Mouse (Mus musculus) kidney, adult 8-10 months (tissue): ENCODE measurements at regions not wholly inside any gene's neighbourhood (a gene's known extent, or its start where the extent isn't known, plus 50 kb on each side); places are given as distances from the start of the nearest gene placed in this dataset.

ENCODE experiments used
- DNase-seq, 2 experiments: peaks; one replicate each; pipeline ENCODE4 v3.0.0; 2022

- no peak for DNase-seq
Measured at GRCm38 (mm10) chr6:102977122-102977521, 404.2 kb upstream of the Cntn3 start.

GRCm38 (mm10) chr6:103023326-103023725, 450.4 kb upstream of the Cntn3 start:
- peak; percentile 7 to 55 for DNase-seq

- no peak for DNase-seq
Measured at GRCm38 (mm10) chr6:103024006-103024405, 451.1 kb upstream of the Cntn3 start.

- no peak for DNase-seq
Measured at GRCm38 (mm10) chr6:103028150-103028549, 455.2 kb upstream of the Cntn3 start.

DNA sequence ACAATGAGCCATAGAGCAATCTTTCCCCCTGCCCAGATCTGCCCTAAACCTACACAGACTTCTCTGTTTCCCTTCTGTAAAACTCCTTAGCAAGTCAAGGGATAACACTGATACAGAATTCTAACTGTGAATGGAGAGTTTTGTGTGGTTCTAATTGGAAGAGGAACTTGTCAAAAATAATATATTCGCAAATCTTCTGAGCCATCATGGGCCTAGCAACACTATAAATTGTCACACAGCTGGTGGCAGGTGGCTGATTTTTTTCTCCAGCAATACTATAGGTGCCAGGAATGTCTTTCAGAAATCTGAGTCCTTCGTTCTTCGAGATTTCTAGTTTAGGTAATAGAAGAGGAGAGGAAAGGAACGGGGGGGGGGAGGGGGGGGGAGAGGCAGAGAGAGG, 460.5 kb upstream of the Cntn3 start:
- DNase-seq = no peak

GRCm38 (mm10) chr6:103033919-103034318, 461.0 kb upstream of the Cntn3 start:
- DNase-seq = no peak

GRCm38 (mm10) chr6:103060591-103060990, 449.8 kb upstream of the Chl1 start:
- no peak for DNase-seq

DNA sequence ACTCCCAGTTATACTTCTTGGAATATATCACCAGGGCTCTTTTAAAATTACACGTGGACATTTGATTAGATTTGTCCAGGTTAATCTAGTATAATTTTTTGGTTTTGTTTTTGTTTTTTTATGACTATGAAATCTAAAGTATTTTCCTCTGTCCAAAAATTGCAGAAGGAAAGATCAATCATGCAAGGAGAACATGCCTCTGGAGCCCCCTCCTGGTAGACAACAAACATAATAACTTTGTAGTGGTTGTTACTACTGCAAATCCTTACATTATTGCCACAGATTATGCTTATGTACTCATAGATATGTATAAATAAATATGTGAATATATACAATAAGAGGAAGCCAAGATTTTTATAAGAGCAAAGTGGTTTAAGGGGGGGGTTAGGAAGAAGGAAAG, 404.2 kb upstream of the Chl1 start:
- DNase-seq = no peak

DNA sequence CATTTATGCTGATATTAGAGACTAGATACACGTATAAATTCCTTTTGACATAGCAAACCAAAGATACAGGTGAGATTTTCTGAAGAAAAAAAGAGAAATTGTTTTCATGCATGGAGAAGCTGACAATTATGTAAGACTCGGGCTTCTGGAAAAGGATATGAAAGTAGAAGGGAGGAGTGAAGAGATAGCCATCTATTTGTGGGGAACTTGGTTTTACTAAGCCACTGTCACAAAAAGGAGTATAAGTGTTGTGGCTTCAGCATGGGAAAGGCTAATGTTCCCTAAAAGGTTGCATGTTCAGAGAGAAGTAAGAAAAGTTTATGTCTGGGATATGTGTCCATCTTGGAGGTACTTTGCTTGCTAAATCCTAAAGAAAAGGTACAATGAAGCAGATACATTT, 390.8 kb upstream of the Chl1 start:
- no peak for DNase-seq

DNA sequence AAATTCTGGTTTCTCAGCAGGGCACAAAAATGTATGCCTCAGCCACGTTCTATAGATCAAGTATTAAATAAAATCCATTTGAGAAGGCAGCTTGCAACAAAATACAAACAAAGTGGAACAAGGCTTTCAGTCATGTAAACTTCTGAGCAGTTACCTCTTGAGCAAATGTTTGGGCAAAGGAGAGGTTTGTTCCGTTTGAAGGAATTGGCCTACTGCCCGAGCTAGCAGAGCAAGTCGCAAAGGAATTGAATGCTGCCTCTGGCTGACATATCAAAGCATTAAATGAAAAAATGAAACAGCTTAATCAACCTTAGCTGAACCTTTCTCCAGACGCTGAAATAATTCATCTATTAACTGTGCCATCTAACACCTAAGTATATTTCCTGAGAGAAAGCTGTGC, 369.5 kb upstream of the Chl1 start:
- DNase-seq = no peak

- no peak for DNase-seq
Measured at GRCm38 (mm10) chr6:103177851-103178250, 332.5 kb upstream of the Chl1 start.

- no peak for DNase-seq
Measured at GRCm38 (mm10) chr6:103183355-103183754, 327.0 kb upstream of the Chl1 start.

GRCm38 (mm10) chr6:103196838-103197237, 313.5 kb upstream of the Chl1 start:
- DNase-seq = no peak

GRCm38 (mm10) chr6:103201605-103202004, 308.8 kb upstream of the Chl1 start:
- DNase-seq = no peak

DNA sequence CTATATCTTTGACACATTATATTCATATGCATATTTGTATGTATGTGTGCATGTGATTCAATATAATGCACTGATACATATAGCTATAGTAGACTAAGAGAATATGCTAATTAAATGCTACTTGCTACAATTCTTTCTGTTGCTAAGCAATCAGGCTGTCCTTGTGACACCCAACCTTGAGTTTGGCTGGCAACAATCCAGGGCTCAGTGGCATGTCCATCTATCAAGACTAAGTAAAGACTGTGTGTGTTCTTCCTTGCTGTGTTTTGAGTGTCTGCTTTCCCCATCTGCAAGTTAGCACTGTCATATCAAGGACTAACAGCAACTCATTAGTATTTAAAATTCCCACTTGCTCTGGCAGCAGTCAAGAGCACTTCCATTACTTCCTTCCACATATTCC, 301.2 kb upstream of the Chl1 start:
- DNase-seq = no peak

DNA sequence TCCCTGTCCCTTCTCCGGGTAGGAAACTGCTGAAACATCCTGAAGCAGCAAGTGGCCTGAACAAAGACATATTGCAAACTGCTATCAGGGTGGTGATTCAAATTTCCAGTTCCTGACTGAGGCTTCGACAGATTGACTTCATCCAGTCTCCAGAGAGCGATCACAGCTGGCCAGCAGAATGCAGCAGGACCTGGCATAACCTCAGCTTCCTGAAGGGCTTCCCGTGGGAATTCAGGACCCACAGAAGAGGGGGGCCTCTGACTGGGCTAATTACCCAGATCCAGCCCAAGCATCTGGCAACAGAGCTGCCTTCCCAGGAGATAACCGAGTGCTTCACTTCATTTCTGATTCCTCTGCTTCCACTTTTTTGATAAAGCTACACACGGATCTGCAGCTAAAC, 297.2 kb upstream of the Chl1 start:
- no peak for DNase-seq

GRCm38 (mm10) chr6:103236896-103237295, 273.5 kb upstream of the Chl1 start:
- no peak for DNase-seq

- no peak for DNase-seq
Measured at GRCm38 (mm10) chr6:103268984-103269383, 241.4 kb upstream of the Chl1 start.

DNA sequence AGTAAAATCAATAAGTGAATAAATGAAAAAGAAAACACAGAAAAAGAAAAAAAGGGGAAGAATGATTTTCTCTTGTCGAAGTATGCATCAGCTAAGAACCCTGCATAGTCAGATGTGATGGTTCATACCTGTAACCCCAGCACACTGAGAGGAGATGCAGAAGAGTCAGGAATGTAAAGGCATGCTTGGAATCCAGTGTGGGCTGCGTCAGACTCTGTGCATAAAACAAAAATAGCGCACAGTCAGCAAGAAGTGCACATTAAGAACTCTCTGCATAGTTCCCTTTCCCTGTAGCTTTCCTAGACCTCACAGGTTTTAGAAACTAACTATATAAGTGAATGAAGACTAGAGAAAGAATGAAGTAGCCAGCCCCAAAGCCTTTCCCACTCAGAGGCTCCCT, 238.2 kb upstream of the Chl1 start:
- DNase-seq = no peak

GRCm38 (mm10) chr6:103275071-103275470, 235.3 kb upstream of the Chl1 start:
- DNase-seq = no peak

GRCm38 (mm10) chr6:103275476-103275875, 234.9 kb upstream of the Chl1 start:
- DNase-seq = no peak

- DNase-seq = no peak
Measured at GRCm38 (mm10) chr6:103296015-103296414, 214.4 kb upstream of the Chl1 start.

DNA sequence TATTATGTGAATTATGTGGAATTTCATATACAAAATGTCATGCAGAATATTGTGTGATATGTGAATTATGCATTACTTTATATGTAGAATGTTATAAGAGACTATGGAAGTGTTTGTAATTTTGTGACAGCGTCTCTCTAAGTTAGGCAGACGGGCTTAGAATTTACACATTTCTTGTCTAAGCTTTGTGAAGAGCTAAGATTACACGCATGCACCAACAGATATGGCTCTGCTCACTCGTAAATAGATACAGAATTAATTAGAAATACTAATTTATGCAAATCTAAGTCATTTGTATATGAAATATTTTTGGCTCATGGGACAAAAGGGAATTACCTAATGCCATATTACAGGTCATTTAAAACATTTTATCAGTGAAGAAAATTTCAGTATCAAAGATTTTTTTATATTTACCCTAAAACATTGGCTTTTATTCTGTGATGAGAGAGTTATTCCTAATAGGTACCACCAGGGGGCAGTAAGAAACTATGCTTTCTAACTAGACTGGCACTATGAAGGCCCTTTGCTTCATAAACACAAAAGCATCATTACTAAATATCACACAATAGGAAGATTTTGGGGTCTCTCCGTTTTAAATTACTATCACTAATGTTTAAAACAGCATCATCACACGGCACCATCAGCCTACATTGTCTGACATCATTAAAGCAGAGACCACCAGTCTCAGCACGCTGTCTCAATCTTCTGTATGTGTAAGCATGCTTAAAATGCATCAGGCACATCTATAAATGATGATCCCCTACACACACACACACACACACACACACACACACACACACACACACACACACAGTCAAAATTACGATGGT, 203.8 kb upstream of the Chl1 start:
- DNase-seq = no peak

- no peak for DNase-seq
Measured at GRCm38 (mm10) chr6:103307250-103307580, 203.2 kb upstream of the Chl1 start.

DNA sequence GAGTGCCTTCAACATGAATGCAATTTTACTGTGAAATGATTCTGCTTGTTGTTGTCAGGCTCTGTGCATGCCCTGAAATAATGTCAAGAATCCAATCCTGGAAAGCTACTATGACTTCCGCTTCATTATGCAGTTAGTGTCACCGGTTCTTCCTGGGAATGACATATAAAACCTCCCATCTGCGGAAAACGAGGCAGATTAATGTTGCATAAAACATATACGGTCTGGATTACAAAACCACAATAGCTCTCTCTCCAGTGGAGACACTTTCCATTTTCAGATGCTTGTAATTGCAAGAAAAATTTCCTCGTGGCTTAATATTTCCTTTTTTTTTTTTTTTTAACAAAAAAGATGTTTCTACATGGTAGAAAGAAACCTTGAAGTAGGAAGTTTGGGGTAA, 198.2 kb upstream of the Chl1 start:
- no peak for DNase-seq
